Mouse (Mus musculus) limb, embryonic 11.5 days (tissue): ENCODE data around the gene Slc39a12. TPM values are rescaled to one million over a fixed set of nuclear protein-coding genes. Genes with fewer than 3 reads are reported as not detected.

Source experiments
- ATAC-seq: fragments of 200-750 bp; cut with Nextera tagmentation; 2 replicates; pipeline ENCODE4 v1.8.0; 2017; ENCODE audit warnings: low read depth; ENCODE audit not compliant: insufficient number of reproducible peaks, low FRiP score, low TSS enrichment
- DNase-seq: peaks from one replicate; pipeline ENCODE4 v3.0.0-alpha.2; 2015; ENCODE audit warnings: low spot score
- H3K27ac ChIP-seq: fragments of 300-500 bp; sonication (generic); replicated peaks from 2 replicates; pipeline ENCODE4 v1.5.1; 2014; ENCODE audit warnings: low read depth, mild to moderate bottlenecking, low read length
- H3K27me3 ChIP-seq: fragments of 300-500 bp; sonication (generic); 2 replicates; pipeline ENCODE4 v1.6.1; 2014; ENCODE audit warnings: mild to moderate bottlenecking, low read length, mixed read lengths; ENCODE audit not compliant: control insufficient read depth, insufficient read depth
- H3K36me3 ChIP-seq: fragments of 300-500 bp; sonication (generic); 2 replicates; pipeline ENCODE4 v1.6.1; 2014; ENCODE audit warnings: mild to moderate bottlenecking, low read length, moderate library complexity, mixed read lengths; ENCODE audit not compliant: control insufficient read depth, insufficient read depth
- H3K4me1 ChIP-seq: fragments of 300-500 bp; sonication (generic); 2 replicates; pipeline ENCODE4 v1.6.1; 2014; ENCODE audit warnings: low read length, mixed read lengths; ENCODE audit not compliant: control insufficient read depth, insufficient read depth
- H3K4me2 ChIP-seq: fragments of 300-500 bp; sonication (generic); 2 replicates; pipeline ENCODE4 v1.6.1; 2014; ENCODE audit warnings: low read depth, mild to moderate bottlenecking, moderate library complexity; ENCODE audit not compliant: severe bottlenecking
- H3K4me3 ChIP-seq: fragments of 300-500 bp; sonication (generic); 2 replicates; pipeline ENCODE4 v1.5.1; 2014; ENCODE audit warnings: low read depth, low read length
- H3K9ac ChIP-seq: fragments of 300-500 bp; sonication (generic); 2 replicates; pipeline ENCODE4 v1.6.1; 2014; ENCODE audit warnings: mild to moderate bottlenecking, low read length
- H3K9me3 ChIP-seq: fragments of 300-500 bp; sonication (generic); 2 replicates; pipeline ENCODE4 v1.6.1; 2016; ENCODE audit warnings: low read length; ENCODE audit not compliant: control insufficient read depth
- WGBS: fragments of 180-500 bp; shearing (Covaris S2); extraction: QIAGEN DNeasy Blood & Tissue Kit; methylation state at CpG from one replicate; pipeline ENCODE4 v1.1.7; 2014; 5-methylcytosine and 5-hydroxymethylcytosine counted together
- polyA plus RNA-seq: library from polyadenylated mRNA; unstranded; fragments of >200 nt; fragmentation: Nextera tagmentation; extraction: Ambion mirVana; gene quantifications from 2 replicates; pipeline ENCODE4 v1.2.1, GENCODE M21; 2014

Gene Slc39a12
- polyA plus RNA-seq, 1 experiment from 2014 or later = 0.07 TPM

DNA sequence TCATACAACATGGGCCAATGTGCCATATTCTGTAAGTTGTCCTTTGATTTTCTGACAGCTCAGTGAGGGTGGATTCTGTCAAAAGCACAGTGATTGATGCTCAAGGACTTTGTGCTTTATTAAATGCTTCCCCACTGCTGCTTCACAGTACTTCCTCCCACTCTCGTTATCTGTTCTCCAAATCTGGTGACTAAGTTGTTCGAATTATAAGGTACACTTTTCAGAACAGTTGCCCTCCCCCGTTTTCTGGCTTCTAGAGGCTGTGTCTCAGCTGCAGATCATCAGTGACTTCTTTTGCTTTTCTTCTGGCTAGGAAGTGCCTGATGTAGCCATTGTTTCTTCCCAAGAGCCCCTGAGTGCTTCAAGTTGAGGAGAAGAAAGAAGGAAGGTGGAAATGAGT, 149.7 kb downstream of the Slc39a12 start:
- 59% methylated on average over 3 of the region's 3 CpGs for WGBS
- Histone ChIP-seq H3K4me2 (no peak overlapping the region), H3K27ac (no peak overlapping the region), H3K27me3 (no peaks in the 10 kb centered on the region), H3K4me3 (no peak overlapping the region), H3K4me1 (no peaks in the 10 kb centered on the region), H3K9ac (no peak overlapping the region), H3K9me3 (no peaks in the 10 kb centered on the region), H3K36me3 (no peaks in the 10 kb centered on the region)
- ATAC-seq = no peak
- DNase-seq = no peak

DNA sequence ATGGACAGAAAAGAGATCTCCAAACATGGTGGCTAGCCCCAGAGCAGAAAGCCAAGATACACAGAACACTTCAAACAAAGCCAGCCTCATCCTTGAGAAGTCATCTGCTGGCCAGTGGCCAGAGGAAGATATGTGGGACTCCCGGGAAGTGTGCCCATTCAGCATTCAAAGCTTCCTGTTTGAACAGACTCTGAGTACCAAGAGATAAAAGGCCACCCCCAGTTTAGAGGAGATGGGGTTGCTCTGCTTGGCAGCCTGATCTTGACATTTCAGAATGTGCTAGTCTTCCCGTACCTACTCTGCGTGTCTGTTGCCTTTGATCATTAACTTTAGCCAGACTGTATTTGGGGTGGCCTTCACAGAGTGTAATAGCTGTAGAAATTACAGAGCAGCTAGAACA, 155.2 kb downstream of the Slc39a12 start:
- Histone ChIP-seq H3K4me2 (no peak overlapping the region), H3K9ac (no peak overlapping the region), H3K27ac (no peak overlapping the region), H3K9me3 (no peaks in the 10 kb centered on the region), H3K4me1 (no peaks in the 10 kb centered on the region), H3K36me3 (no peaks in the 10 kb centered on the region), H3K27me3 (no peaks in the 10 kb centered on the region), H3K4me3 (no peak overlapping the region)
- no peak for ATAC-seq
- no peak for DNase-seq
- 72% methylated on average over 3 of the region's 3 CpGs for WGBS

DNA sequence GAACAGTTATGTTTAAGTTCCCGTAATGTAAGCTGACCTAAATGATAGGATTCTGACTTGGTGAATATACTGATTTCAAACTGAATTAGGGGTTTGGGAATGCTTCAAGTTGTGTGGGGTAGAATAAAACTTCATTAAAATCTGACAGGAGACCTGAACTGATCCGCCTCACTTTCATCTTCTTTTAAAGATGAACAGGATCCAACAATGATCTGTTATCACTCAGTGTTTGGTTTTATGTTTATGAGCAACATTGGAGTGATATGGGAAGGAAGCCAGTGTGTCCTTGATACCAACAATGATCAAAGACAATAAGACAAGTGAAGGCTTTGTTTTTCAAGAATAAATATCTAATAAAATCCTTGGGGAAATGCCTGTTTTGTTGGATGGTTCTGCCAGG, 155.7 kb downstream of the Slc39a12 start:
- no peak overlapping the region for H3K9ac ChIP-seq
- no peak overlapping the region for H3K4me3 ChIP-seq
- ATAC-seq = no peak
- no peak for DNase-seq
- H3K4me1 ChIP-seq = no peaks in the 10 kb centered on the region
- WGBS = 87% methylated on average over 2 of the region's 2 CpGs
- H3K27me3 ChIP-seq = no peaks in the 10 kb centered on the region
- no peaks in the 10 kb centered on the region for H3K9me3 ChIP-seq
- no peak overlapping the region for H3K4me2 ChIP-seq
- no peaks in the 10 kb centered on the region for H3K36me3 ChIP-seq
- no peak overlapping the region for H3K27ac ChIP-seq

Other genes with a start within 250 kb of the Slc39a12 start
- gene Tmem236, start 213.8 kb upstream of the Slc39a12 start, polyA plus RNA-seq = not detected in 2 replicates
- gene Mrc1, start 158.9 kb upstream of the Slc39a12 start, polyA plus RNA-seq = 1.8 and 2.4 TPM in 2 replicates
- 1.8 and 2.7 TPM in 2 replicates for gene Cacnb2, start 214.8 kb downstream of the Slc39a12 start, polyA plus RNA-seq